Mouse (Mus musculus) liver, embryonic 14.5 days (tissue): ENCODE results near the gene Gsta3.

Experiments
- CTCF ChIP-seq: IDR thresholded peaks from 2 replicates; pipeline ENCODE4 v1.5.1; 2016; ENCODE audit warnings: antibody characterized with exemption, low read depth, control low read depth
- EP300 ChIP-seq: IDR thresholded peaks from 2 replicates; pipeline ENCODE4 v1.6.1; 2016; ENCODE audit warnings: antibody characterized with exemption, low read depth

DNA sequence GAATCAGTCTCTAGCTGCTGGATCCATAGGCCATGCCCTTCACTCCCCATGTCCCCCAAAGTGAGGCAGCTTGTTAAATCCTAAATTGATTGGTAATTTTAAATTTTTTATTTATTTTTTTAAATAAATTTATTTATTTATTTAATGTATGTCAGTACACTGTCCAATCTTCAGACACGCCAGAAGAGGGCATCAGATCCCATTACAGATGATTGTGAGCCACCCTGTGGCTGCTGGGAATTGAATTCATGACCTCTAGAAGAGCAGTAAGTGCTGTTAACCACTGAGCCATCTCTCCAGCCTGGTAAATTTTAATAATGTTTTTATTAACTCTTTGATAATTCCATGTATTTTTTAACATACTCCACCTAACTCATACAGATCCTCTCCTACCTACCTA is 26.4 kb downstream of the Gsta3 start:
- TF ChIP-seq CTCF (no peak), EP300 (no peak)
